Mouse (Mus musculus): ENCODE results near the gene Rdh16.
"Not testable (repeated sequence)": the region's sequence is repeated elsewhere in the genome, so short reads cannot be mapped to it uniquely, and the experiment has no call there.

Rdh16 gene

GRCm38 (mm10) chr10:127834186-127834585 is 33.2 kb downstream of the Rdh16 start:
- not testable (repeated sequence) for DNase-seq (ENCODE audit: low spot score)

- no peak for DNase-seq (ENCODE audit: low spot score)
Observed at GRCm38 (mm10) chr10:127835292-127835691, 34.3 kb downstream of the Rdh16 start.

- not testable (repeated sequence) for DNase-seq (ENCODE audit: low spot score)
Observed at GRCm38 (mm10) chr10:127837793-127838192, 36.8 kb downstream of the Rdh16 start.

DNA sequence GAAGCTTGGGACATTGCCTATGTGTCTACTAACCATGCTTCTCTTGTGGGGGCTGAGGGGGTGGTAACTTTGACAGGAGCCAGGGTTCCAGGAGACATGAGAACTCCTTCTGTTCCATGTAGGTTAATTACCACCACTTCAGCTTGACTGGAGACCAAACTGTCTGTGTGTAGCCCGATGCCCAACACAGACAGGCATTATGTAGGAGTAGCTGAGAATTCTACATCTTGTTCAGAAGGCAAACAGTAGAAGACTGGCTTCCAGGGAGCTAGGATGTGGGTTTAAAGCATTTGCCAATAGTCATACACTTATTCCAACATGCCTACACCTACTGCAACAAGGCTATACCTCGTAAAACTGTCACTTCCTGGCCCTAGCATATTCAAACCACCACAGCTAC is 37.6 kb downstream of the Rdh16 start:
- no peak for DNase-seq (ENCODE audit: low spot score)

GRCm38 (mm10) chr10:127840776-127841175 is 39.8 kb downstream of the Rdh16 start:
- DNase-seq (ENCODE audit: low spot score): no peak

- not testable (repeated sequence) for DNase-seq (ENCODE audit: low spot score)
Observed at GRCm38 (mm10) chr10:127845945-127846344, 45.0 kb downstream of the Rdh16 start.

- no peak for DNase-seq (ENCODE audit: low spot score)
Observed at GRCm38 (mm10) chr10:127848089-127848488, 47.1 kb downstream of the Rdh16 start.

DNA sequence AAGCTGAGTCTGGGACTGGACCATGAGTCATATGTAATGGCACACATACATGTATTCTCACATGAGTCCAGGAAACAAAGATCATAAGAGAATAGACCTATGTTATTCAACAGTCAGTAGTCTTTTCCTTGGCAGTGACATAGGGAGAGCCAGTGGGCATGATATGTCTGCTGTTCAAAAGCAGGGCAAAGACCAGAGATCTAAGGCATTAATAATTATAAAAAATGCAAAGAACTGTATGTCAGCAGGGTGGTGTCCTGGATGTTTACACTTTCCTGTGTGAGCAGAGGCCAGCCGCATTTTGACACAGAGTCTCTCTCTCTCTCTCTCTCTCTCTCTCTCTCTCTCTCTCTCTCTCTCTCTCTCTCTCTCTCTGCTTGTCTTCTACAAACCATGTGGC is 48.7 kb downstream of the Rdh16 start, which contains the start of gene Rdh19:
Gene Rdh19, plus strand, starts transcription at position 301 of the 400 bp plus-strand sequence.
- no peak for DNase-seq (ENCODE audit: low spot score)

- no peak for DNase-seq (ENCODE audit: low spot score)
Observed at GRCm38 (mm10) chr10:127856376-127856775, 55.4 kb downstream of the Rdh16 start.

DNA sequence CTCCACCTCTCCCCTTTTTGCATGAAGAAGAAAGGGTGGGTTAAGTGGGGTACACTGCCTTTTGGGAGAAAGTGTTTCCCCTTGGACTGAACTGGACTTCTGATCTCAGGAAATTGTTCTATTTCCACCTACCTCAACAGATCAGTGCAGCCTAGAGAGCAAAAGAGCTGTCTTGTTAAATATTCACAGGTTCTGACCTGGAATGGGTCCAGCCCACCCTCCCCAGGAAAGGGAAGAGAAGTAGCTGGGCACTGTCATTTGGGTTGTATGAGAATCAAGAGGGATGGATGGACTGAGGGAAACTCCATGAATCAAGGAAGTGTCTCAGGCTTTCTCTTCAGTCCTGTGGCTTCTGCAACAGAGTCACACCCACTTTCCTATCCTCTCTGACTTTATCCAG is 64.0 kb downstream of the Rdh16 start:
- DNase-seq (ENCODE audit: low spot score): no peak

GRCm38 (mm10) chr10:127866232-127866631 is 65.3 kb downstream of the Rdh16 start, which contains the start of gene Rdh16f2:
TSS of gene Rdh16f2 (plus strand) at chr10:127866474.
- DNase-seq (ENCODE audit: low spot score): no peak

GRCm38 (mm10) chr10:127872484-127872883 is 71.5 kb downstream of the Rdh16 start:
- DNase-seq (ENCODE audit: low spot score): no peak

DNA sequence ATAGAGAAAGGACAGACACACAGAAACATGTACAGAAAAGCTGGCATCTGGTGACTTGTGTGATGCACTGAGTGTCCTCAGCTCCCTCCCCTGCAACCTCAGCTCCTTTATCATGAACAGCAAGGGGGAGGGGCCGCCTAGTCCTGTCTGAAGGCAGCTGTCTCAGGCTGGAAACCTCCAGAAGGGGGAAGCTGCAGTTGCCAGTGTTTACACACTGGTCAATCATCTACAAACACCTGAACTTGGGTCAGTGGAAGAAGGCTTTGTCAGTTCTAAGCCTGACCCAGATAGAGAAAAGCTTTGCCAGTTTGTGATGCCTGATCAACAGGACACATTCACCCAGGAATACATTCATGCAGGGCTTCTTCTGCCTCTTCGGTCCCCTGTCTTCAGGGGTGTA is 76.7 kb downstream of the Rdh16 start:
- no peak for DNase-seq (ENCODE audit: low spot score)

GRCm38 (mm10) chr10:127878262-127879057 is 77.5 kb downstream of the Rdh16 start:
- DNase-seq (ENCODE audit: low spot score): no peak

GRCm38 (mm10) chr10:127879155-127879688 is 78.3 kb downstream of the Rdh16 start:
- DNase-seq (ENCODE audit: low spot score): no peak

GRCm38 (mm10) chr10:127881041-127881440 is 80.1 kb downstream of the Rdh16 start:
- no peak for DNase-seq (ENCODE audit: low spot score)

GRCm38 (mm10) chr10:127886551-127886950 is 85.6 kb downstream of the Rdh16 start:
- no peak for DNase-seq (ENCODE audit: low spot score)

GRCm38 (mm10) chr10:127886971-127887370 is 86.0 kb downstream of the Rdh16 start:
- no peak for DNase-seq (ENCODE audit: low spot score)

DNA sequence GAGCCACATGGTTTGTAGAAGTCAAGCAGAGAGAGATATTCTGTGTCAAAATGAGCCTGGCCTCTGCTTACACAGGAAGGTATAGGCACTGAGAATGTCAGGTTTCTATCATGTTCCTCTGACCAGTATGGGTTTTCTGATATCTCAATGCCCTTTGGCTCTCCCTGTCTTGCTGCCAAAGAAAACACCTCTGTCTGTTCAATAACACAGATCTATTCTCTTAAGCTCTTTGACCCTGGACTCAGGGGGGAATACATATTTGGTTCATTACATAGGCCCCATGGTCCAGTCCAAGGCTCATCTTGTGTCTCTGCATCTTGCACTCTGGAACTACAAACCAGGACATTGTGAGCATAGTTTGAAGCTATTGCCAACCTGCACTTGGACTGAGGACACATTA is 87.7 kb downstream of the Rdh16 start, which contains the start of gene Rdh7:
Gene Rdh7, minus strand, starts transcription at position 213 of the 400 bp plus-strand sequence.
- DNase-seq (ENCODE audit: low spot score): no peak

- DNase-seq (ENCODE audit: low spot score): no peak
Observed at GRCm38 (mm10) chr10:127891481-127891880, 90.5 kb downstream of the Rdh16 start.

GRCm38 (mm10) chr10:127893163-127894022 is 92.4 kb downstream of the Rdh16 start:
- not testable (repeated sequence) for DNase-seq (ENCODE audit: low spot score)
